Mouse (Mus musculus): ENCODE measurements around the gene Agl. TPM values are rescaled to one million over a fixed set of nuclear protein-coding genes. Genes with fewer than 3 reads are reported as not detected.
A peak's percentile ranks its signal among the peaks of the same experiment; 100 is the strongest.
"Not testable (repeated sequence)": the region's sequence is repeated elsewhere in the genome, so short reads cannot be mapped to it uniquely, and the experiment has no call there.

Gene Agl
- polyA plus RNA-seq, 1 experiment, result 1.9 TPM

DNA sequence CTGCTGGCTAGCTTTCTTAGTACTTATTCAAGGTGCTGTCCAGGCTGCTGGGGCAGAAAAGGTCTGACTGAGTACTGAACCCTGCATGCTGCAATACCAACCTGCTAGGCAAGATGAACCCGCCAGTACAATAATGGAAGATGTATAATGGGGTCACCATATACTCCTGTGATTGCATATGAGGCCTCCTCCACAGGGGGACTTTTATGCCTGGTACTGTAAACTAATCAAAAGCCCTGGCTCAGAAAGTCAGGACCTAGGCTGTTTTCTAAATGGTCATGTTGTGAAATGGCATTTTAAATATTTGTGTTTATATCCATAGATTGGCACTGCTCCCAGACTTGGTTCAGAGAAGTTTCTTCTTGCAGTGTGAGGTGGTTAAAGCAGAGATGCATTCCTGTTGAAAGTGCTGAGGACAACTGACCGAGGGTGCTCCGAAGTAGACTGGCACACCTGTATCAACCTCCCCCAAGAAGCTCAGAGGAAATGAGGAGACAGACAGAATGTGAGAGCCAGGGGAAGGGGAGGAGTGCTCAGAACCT lies 8.8 kb upstream of the Agl start:
- no peaks in the 10 kb centered on the region for H3K36me3 ChIP-seq (ENCODE audit: control insufficient read depth, insufficient read depth, low read length)
- WGBS, result 79% methylated on average over 3 of the region's 3 CpGs
- H3K4me3 ChIP-seq (ENCODE audit: low read depth, low read length), result no peak overlapping the region
- no peaks in the 10 kb centered on the region for H3K27me3 ChIP-seq (ENCODE audit: control insufficient read depth, insufficient read depth, low read length)
- H3K4me1 ChIP-seq (ENCODE audit: control insufficient read depth, insufficient read depth, insufficient read length, low read length), result no peaks in the 10 kb centered on the region
- H3K27ac ChIP-seq (ENCODE audit: insufficient read depth, low read depth, low read length), result no peak overlapping the region
- TF ChIP-seq POLR2A (IDR thresholded peaks at IDR 0.05; ENCODE audit: low read depth, low read length) (no peak), CTCF (IDR thresholded peaks at IDR 0.05; ENCODE audit: extremely low read depth, insufficient read length, insufficient replicate concordance, low read depth, low read length) (no peak)

DNA sequence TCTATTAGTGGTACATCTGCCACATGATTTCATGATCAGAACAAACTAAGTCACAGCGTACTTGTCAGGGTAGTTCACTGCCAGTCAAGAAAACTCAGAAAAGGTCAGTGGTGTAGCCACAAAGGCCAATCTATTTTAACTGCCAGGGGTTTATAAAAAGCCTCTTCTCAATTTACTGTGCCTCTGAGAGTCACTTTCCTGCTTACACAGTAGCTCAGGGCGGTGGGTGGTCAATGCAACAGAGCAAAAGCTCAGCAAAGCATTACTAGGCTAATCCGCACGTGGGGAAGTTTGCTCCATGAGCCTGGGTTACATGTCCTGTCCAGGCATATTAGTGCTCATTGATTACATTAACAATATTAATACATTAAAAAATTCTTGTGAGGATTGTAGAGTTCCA lies 8.0 kb upstream of the Agl start:
- no peaks in the 10 kb centered on the region for H3K36me3 ChIP-seq (ENCODE audit: control insufficient read depth, insufficient read depth, low read length)
- no peaks in the 10 kb centered on the region for H3K4me1 ChIP-seq (ENCODE audit: control insufficient read depth, insufficient read depth, insufficient read length, low read length)
- 86% methylated on average over 4 of the region's 4 CpGs for WGBS
- H3K27ac ChIP-seq (ENCODE audit: insufficient read depth, low read depth, low read length), result no peak overlapping the region
- H3K4me3 ChIP-seq (ENCODE audit: low read depth, low read length), result no peak overlapping the region
- H3K27me3 ChIP-seq (ENCODE audit: control insufficient read depth, insufficient read depth, low read length), result no peaks in the 10 kb centered on the region
- TF ChIP-seq POLR2A (IDR thresholded peaks at IDR 0.05; ENCODE audit: low read depth, low read length) (no peak), CTCF (IDR thresholded peaks at IDR 0.05; ENCODE audit: extremely low read depth, insufficient read length, insufficient replicate concordance, low read depth, low read length) (no peak)

GRCm38 (mm10) chr3:116815305-116815797 lies 7.4 kb upstream of the Agl start:
- no peak overlapping the region for H3K27ac ChIP-seq (ENCODE audit: insufficient read depth, low read depth, low read length)
- no peak overlapping the region for H3K4me3 ChIP-seq (ENCODE audit: low read depth, low read length)
- no peak for TF ChIP-seq CTCF (IDR thresholded peaks at IDR 0.05; ENCODE audit: extremely low read depth, insufficient read length, insufficient replicate concordance, low read depth, low read length)
- TF ChIP-seq POLR2A (IDR thresholded peaks at IDR 0.05; ENCODE audit: low read depth, low read length), result no peak
- WGBS, result 80% methylated on average over 6 of the region's 6 CpGs
- no peaks in the 10 kb centered on the region for H3K36me3 ChIP-seq (ENCODE audit: control insufficient read depth, insufficient read depth, low read length)
- H3K27me3 ChIP-seq (ENCODE audit: control insufficient read depth, insufficient read depth, low read length), result no peaks in the 10 kb centered on the region
- H3K4me1 ChIP-seq (ENCODE audit: control insufficient read depth, insufficient read depth, insufficient read length, low read length), result no peaks in the 10 kb centered on the region

DNA sequence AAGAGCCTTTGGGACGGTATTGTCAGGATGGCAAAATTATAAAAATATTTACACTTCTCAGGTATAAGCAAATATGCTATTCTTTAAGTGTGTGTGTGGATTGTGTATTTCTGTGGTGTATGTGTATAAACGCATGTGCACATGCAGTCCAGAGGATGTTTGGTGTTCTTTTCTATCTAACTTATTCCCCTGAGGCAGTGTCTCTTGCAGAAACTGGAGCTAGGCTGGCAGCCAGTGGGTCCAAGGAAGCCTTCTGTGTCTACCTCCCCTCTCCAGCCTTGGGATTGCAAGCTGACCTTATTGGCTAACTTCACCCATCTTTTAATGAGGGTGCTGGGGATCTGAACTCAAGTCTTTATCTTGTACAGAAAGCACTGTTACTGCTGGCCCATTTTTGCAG lies 5.0 kb upstream of the Agl start:
- WGBS, result 71% methylated on average over 2 of the region's 2 CpGs
- no peak for TF ChIP-seq POLR2A (IDR thresholded peaks at IDR 0.05; ENCODE audit: low read depth, low read length)
- TF ChIP-seq CTCF (IDR thresholded peaks at IDR 0.05; ENCODE audit: extremely low read depth, insufficient read length, insufficient replicate concordance, low read depth, low read length), result no peak
- Histone ChIP-seq H3K4me3 (ENCODE audit: low read depth, low read length) (no peak overlapping the region), H3K36me3 (ENCODE audit: control insufficient read depth, insufficient read depth, low read length) (no peaks in the 10 kb centered on the region), H3K27me3 (ENCODE audit: control insufficient read depth, insufficient read depth, low read length) (no peaks in the 10 kb centered on the region), H3K4me1 (ENCODE audit: control insufficient read depth, insufficient read depth, insufficient read length, low read length) (peaks cover 3% of the 10 kb centered on the region; the same call in 1 of the 2 replicates), H3K27ac (ENCODE audit: insufficient read depth, low read depth, low read length) (no peak overlapping the region)

DNA sequence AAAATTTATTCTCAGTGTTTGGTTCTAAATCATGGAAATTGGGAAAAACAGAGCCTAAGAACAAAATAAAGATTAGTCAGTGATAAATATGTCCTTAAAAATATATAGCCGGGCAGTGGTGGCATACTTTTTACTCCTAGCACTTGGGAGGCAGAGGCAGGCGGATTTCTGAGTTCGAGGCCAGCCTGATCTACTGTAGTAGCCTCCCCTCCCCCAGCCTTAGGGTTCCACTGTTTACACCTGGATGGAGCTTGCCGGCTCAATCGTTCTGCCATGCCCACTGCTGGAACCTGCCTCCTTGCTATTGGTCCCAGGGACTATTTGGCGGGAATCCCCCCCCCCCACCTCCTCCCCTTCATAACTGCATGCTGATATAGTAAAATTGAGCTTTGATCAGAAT lies 2.4 kb upstream of the Agl start:
- not testable (repeated sequence) for H3K36me3 ChIP-seq (ENCODE audit: control insufficient read depth, insufficient read depth, low read length); H3K27me3 ChIP-seq (ENCODE audit: control insufficient read depth, insufficient read depth, low read length); H3K27ac ChIP-seq (ENCODE audit: insufficient read depth, low read depth, low read length); H3K4me1 ChIP-seq (ENCODE audit: control insufficient read depth, insufficient read depth, insufficient read length, low read length); H3K4me3 ChIP-seq (ENCODE audit: low read depth, low read length)
- 83% methylated on average over 6 of the region's 6 CpGs for WGBS

GRCm38 (mm10) chr3:116809221-116809620 lies 1.3 kb upstream of the Agl start:
- no peak overlapping the region for H3K27ac ChIP-seq (ENCODE audit: insufficient read depth, low read depth, low read length)
- no peaks in the 10 kb centered on the region for H3K27me3 ChIP-seq (ENCODE audit: control insufficient read depth, insufficient read depth, low read length)
- TF ChIP-seq CTCF (IDR thresholded peaks at IDR 0.05; ENCODE audit: extremely low read depth, insufficient read length, insufficient replicate concordance, low read depth, low read length) (no peak), POLR2A (IDR thresholded peaks at IDR 0.05; ENCODE audit: low read depth, low read length) (no peak)
- 97% methylated on average over 6 of the region's 6 CpGs for WGBS
- peaks cover 3% of the 10 kb centered on the region; the same call in 1 of the 2 replicates for H3K4me1 ChIP-seq (ENCODE audit: control insufficient read depth, insufficient read depth, insufficient read length, low read length)
- no peaks in the 10 kb centered on the region; the same call in 1 of the 2 replicates for H3K36me3 ChIP-seq (ENCODE audit: control insufficient read depth, insufficient read depth, low read length)
- H3K4me3 ChIP-seq (ENCODE audit: low read depth, low read length), result no peak overlapping the region

DNA sequence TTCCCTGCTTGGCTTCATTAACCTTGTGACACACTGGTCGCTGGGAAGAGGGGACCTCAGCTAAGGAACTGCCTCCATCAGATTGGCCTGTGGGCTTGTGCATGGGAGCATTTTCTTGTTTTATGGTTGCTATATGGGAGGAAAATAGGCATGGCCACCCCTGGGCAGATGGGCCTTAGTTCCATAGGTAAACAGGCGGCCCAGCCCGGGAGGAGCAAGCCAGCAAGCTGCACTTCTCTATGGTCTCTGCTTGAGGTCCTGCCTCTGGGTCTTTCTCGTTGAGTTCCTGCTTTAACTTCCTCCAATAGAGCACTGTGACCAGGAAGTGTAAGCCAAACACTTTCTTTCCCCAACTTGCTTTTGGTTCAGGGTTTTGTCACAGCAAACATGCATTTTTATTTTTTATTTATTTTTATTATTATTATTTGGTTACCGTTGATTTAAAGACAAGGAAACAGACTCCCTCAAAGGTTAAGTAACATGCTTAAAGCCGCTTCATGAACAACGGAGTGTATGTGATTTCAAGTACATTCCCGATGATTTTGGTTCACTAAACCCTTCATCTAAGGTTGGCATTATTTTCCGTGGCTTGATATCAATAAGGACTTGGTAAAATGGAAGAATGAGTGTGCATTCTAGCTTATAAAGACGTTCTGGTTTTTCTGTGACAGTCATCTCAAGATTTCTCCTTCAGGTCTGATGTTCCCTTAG lies 696 bp upstream of the Agl start:
- 55% methylated on average over 10 of the region's 10 CpGs for WGBS
- Histone ChIP-seq H3K27ac (ENCODE audit: insufficient read depth, low read depth, low read length) (peak overlapping the region; percentile 48), H3K27me3 (ENCODE audit: control insufficient read depth, insufficient read depth, low read length) (no peaks in the 10 kb centered on the region), H3K4me1 (ENCODE audit: control insufficient read depth, insufficient read depth, insufficient read length, low read length) (peaks cover 3% of the 10 kb centered on the region; the same call in 1 of the 2 replicates), H3K36me3 (ENCODE audit: control insufficient read depth, insufficient read depth, low read length) (no peaks in the 10 kb centered on the region; the same call in 1 of the 2 replicates), H3K4me3 (ENCODE audit: low read depth, low read length) (peak overlapping the region; percentile 67)
- 0 out of 2 replicates have a peak, but pooled peaks have one; percentile 3 for TF ChIP-seq POLR2A (IDR thresholded peaks at IDR 0.05; ENCODE audit: low read depth, low read length)
- no peak for TF ChIP-seq CTCF (IDR thresholded peaks at IDR 0.05; ENCODE audit: extremely low read depth, insufficient read length, insufficient replicate concordance, low read depth, low read length)

Data from small intestine, adult 2 months (tissue).